Mouse (Mus musculus) MEL (cell line): ENCODE results near the gene Tspan9.

Experiments
- CTCF ChIP-seq, 3 experiments: IDR thresholded peaks in 2 of 3; conservative IDR thresholded peaks in 1 of 3; 2 replicates each; pipeline ENCODE4 v1.5.1; 2011 to 2012; ENCODE audit warnings: low read length in 3 of 3, low read depth in 2 of 3, mild to moderate bottlenecking in 2 of 3, improper control_type of control experiment in 1 of 3, inconsistent platforms in 1 of 3, mixed read lengths in 1 of 3, moderate library complexity in 1 of 3; ENCODE audit not compliant: control insufficient read depth in 1 of 3, insufficient read depth in 1 of 3, poor library complexity in 1 of 3, severe bottlenecking in 1 of 3
- E2F4 ChIP-seq: IDR thresholded peaks from 2 replicates; pipeline ENCODE4 v1.6.1; 2011; ENCODE audit warnings: low read depth, low read length, improper control_type of control experiment, borderline replicate concordance
- EP300 ChIP-seq, 2 experiments: IDR thresholded peaks; 2 replicates each; pipeline ENCODE4 v1.6.1; 2011; ENCODE audit warnings: improper control_type of control experiment in 2 of 2, low read length in 2 of 2, low read depth in 1 of 2, mild to moderate bottlenecking in 1 of 2
- HCFC1 ChIP-seq: IDR thresholded peaks from 2 replicates; pipeline ENCODE4 v1.6.1; 2012; ENCODE audit warnings: low read depth, mild to moderate bottlenecking, inconsistent platforms, low read length, improper control_type of control experiment, moderate library complexity
- JUND ChIP-seq: IDR thresholded peaks from 2 replicates; pipeline ENCODE4 v1.6.1; 2011; ENCODE audit warnings: low read depth, mild to moderate bottlenecking, improper control_type of control experiment, low read length
- MEF2A ChIP-seq: IDR thresholded peaks from 2 replicates; pipeline ENCODE4 v1.6.1; 2014; ENCODE audit warnings: low read depth, mild to moderate bottlenecking, inconsistent platforms, low read length, improper control_type of control experiment; ENCODE audit not compliant: poor library complexity, insufficient replicate concordance, severe bottlenecking; ENCODE audit errors: extremely low read depth
- NRF1 ChIP-seq: IDR thresholded peaks from 2 replicates; pipeline ENCODE4 v1.6.1; 2014; ENCODE audit warnings: low read depth, mild to moderate bottlenecking, inconsistent platforms, low read length, improper control_type of control experiment, moderate library complexity; ENCODE audit not compliant: poor library complexity, insufficient read depth, severe bottlenecking
- POLR2A ChIP-seq, 2 experiments: IDR thresholded peaks; 2 replicates each; pipeline ENCODE4 v1.6.1; 2011 to 2012; ENCODE audit warnings: low read length in 2 of 2, mild to moderate bottlenecking in 2 of 2, control low read depth in 1 of 2, improper control_type of control experiment in 1 of 2, low read depth in 1 of 2, moderate library complexity in 1 of 2; ENCODE audit not compliant: control insufficient read depth in 1 of 2, insufficient read depth in 1 of 2, poor library complexity in 1 of 2
- TAL1 ChIP-seq: IDR thresholded peaks from 2 replicates; pipeline ENCODE4 v1.6.1; 2012; ENCODE audit warnings: mild to moderate bottlenecking, inconsistent platforms, low read length, moderate library complexity, mixed read lengths
- TCF12 ChIP-seq: IDR thresholded peaks from 2 replicates; pipeline ENCODE4 v1.6.1; 2014; ENCODE audit warnings: low read depth, mild to moderate bottlenecking, inconsistent platforms, low read length, improper control_type of control experiment, moderate library complexity
- UBTF ChIP-seq: IDR thresholded peaks from 2 replicates; pipeline ENCODE4 v1.6.1; 2012; ENCODE audit warnings: low read depth, mild to moderate bottlenecking, inconsistent platforms, low read length, improper control_type of control experiment, moderate library complexity, borderline replicate concordance; ENCODE audit not compliant: insufficient read depth
- ZKSCAN1 ChIP-seq: IDR thresholded peaks from 2 replicates; pipeline ENCODE4 v1.6.1; 2012; ENCODE audit warnings: low read depth, mild to moderate bottlenecking, inconsistent platforms, low read length, improper control_type of control experiment, moderate library complexity
- ZNF384 ChIP-seq: IDR thresholded peaks from 2 replicates; pipeline ENCODE4 v1.6.1; 2012; ENCODE audit warnings: low read depth, mild to moderate bottlenecking, inconsistent platforms, low read length, improper control_type of control experiment

DNA sequence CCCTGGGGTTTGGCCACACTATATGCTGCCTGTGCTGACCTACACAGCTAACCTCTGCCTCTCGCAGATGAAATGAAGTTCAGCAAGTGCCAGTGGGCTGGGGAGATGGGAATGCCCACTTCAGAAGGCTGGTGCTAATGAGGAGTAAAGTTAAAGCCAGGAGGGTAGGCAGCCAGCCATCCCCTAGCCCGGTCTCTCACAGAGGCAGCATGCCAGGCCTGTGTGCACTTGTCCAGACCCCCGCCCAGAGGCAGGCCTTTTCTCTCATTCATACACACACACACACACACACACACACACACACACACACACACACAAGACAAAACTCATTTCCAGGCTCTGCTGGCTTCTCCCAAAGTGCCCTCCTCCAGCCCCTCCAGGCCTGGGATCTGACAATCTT, 142.6 kb downstream of the Tspan9 start:
- TF ChIP-seq JUND (no peak), POLR2A (IDR thresholded peaks at IDR 0.05; ENCODE audit: control insufficient read depth in 1 of 2, insufficient read depth in 1 of 2, low read depth in 1 of 2, low read length in 2 of 2, poor library complexity in 1 of 2) (no peak), HCFC1 (no peak), TCF12 (no peak), MEF2A (no peak), CTCF (IDR thresholded peaks at IDR 0.05 in 2 of 3, conservative IDR thresholded peaks at IDR 0.05 in 1 of 3; ENCODE audit: control insufficient read depth in 1 of 3, insufficient read depth in 1 of 3, low read depth in 2 of 3, low read length in 3 of 3, poor library complexity in 1 of 3, severe bottlenecking in 1 of 3) (no peak), UBTF (no peak), ZKSCAN1 (no peak), EP300 (IDR thresholded peaks at IDR 0.05; ENCODE audit: low read depth in 1 of 2, low read length in 2 of 2) (no peak), E2F4 (no peak), ZNF384 (no peak), TAL1 (no peak), NRF1 (no peak)
